Mouse (Mus musculus): ENCODE measurements around the gene Wdr19. TPM values are rescaled to one million over a fixed set of nuclear protein-coding genes. Genes with fewer than 3 reads are reported as not detected.

Gene Wdr19
- polyA plus RNA-seq, 1 experiment, result 13.8 TPM

DNA sequence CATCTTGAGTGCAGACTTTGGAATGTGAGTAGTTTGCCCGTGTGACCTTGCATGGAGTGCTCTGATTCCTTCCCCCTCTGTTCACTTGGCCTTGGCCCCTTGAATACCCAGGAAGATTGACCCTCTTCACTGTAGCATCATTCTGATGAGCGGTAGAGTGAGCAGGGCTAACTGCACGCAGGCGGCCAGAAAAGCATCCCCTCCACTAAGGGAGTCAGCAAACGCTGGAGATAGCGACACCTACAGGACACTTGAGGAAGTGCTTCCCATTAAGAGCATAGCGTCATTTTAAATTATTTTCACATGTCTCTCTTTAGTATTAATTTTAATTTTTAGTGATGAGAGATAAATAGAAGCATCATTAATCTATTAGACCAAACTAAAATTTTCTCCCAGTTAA, 13.8 kb downstream of the Wdr19 start:
- TF ChIP-seq CTCF (IDR thresholded peaks at IDR 0.05; ENCODE audit: low read depth, low read length) (peak; percentile 83), EP300 (IDR thresholded peaks at IDR 0.05; ENCODE audit: insufficient read depth, low read depth, low read length) (no peak), POLR2A (IDR thresholded peaks at IDR 0.05; ENCODE audit: insufficient read depth, low read length) (no peak)
- H3K9ac ChIP-seq (ENCODE audit: low read depth, poor library complexity, severe bottlenecking), result no peak overlapping the region
- H3K4me1 ChIP-seq (ENCODE audit: control insufficient read depth, insufficient read depth, low read length), result no peaks in the 10 kb centered on the region
- no peak overlapping the region for H3K27ac ChIP-seq (ENCODE audit: insufficient read depth, low read length)
- H3K4me3 ChIP-seq (ENCODE audit: low read depth, low read length), result no peak overlapping the region
- no peaks in the 10 kb centered on the region for H3K27me3 ChIP-seq (ENCODE audit: control insufficient read depth, insufficient read depth, low read length, poor library complexity, severe bottlenecking)
- no peaks in the 10 kb centered on the region for H3K36me3 ChIP-seq (ENCODE audit: control insufficient read depth, insufficient read depth, low read length, poor library complexity, severe bottlenecking)
- H3K9me3 ChIP-seq (replicated peaks; ENCODE audit: control insufficient read depth, insufficient read depth, low read length, poor library complexity, severe bottlenecking), result no peaks in the 10 kb centered on the region

DNA sequence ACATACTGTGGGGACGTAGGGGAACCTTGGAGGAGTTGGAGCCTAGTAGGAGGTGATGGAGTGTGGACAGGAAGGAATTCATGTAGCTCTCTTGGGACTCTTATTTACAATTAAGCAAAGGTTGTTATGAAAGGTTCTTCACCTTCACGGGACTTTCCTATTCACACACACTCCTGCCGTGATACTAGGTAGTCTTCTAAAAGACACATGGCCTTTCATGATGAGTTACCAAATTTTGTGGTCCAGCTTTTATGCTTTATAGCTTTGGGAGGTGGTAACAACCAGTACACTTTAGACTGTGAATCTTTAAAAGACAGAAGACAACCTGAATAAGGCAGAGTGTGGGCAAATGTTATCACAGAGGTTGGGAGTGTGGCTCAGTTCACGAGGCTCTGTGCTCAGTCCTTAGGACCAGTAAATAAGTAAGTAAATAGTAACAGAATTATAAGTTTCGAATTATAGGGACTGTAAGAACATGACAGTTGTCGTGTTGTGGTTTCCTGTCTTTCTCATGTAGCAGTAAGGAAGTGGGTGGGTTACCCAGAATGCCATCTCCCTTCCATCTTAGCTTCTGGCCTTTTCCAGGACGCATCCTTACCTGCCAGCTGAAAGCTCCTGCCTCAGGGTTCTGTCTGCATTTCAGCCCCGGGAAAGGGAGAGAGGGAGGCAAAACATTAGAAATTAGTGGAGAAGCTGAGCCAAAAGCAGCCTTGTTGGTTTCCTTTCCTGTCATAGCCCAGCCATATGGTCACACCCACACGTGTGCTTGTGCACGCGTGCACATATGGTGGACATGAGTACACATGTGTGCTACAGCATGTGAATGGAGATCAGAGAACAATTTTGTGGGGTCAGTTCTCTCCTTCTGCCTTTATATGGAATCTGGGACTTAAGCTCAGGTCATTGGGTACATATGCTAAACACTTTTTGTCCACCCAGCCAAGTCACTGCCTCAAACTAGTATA, 18.1 kb downstream of the Wdr19 start:
- H3K27me3 ChIP-seq (ENCODE audit: control insufficient read depth, insufficient read depth, low read length, poor library complexity, severe bottlenecking), result no peaks in the 10 kb centered on the region
- no peak overlapping the region for H3K27ac ChIP-seq (ENCODE audit: insufficient read depth, low read length)
- no peaks in the 10 kb centered on the region for H3K9me3 ChIP-seq (replicated peaks; ENCODE audit: control insufficient read depth, insufficient read depth, low read length, poor library complexity, severe bottlenecking)
- no peak overlapping the region for H3K9ac ChIP-seq (ENCODE audit: low read depth, poor library complexity, severe bottlenecking)
- H3K4me3 ChIP-seq (ENCODE audit: low read depth, low read length), result no peak overlapping the region
- H3K4me1 ChIP-seq (ENCODE audit: control insufficient read depth, insufficient read depth, low read length), result no peaks in the 10 kb centered on the region
- TF ChIP-seq EP300 (IDR thresholded peaks at IDR 0.05; ENCODE audit: insufficient read depth, low read depth, low read length), result no peak
- no peak for TF ChIP-seq CTCF (IDR thresholded peaks at IDR 0.05; ENCODE audit: low read depth, low read length)
- no peak for TF ChIP-seq POLR2A (IDR thresholded peaks at IDR 0.05; ENCODE audit: insufficient read depth, low read length)
- no peaks in the 10 kb centered on the region for H3K36me3 ChIP-seq (ENCODE audit: control insufficient read depth, insufficient read depth, low read length, poor library complexity, severe bottlenecking)

DNA sequence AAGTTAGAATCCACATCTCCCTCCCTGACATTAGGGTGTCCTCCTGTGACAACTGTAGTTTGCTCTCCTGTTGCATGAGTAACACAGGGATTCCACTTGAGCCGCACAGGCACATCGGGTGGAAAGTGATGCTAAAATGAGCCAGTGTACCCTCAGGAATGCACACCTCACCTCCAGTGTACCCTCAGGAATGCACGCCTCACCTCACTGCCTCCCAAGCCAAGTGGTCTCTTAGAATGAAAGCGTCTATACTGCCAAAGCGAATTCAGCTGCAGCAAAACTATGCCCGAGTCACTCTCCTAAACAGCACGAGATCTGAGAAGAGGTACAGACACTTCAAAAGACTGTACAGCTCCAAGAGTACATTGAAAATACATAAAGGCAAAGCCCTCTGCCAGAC, 21.5 kb downstream of the Wdr19 start:
- Histone ChIP-seq H3K9me3 (replicated peaks; ENCODE audit: control insufficient read depth, insufficient read depth, low read length, poor library complexity, severe bottlenecking) (no peaks in the 10 kb centered on the region), H3K27ac (ENCODE audit: insufficient read depth, low read length) (no peak overlapping the region), H3K36me3 (ENCODE audit: control insufficient read depth, insufficient read depth, low read length, poor library complexity, severe bottlenecking) (0 out of 2 replicates have a peak, but pooled peaks cover 3% of the 10 kb centered on the region), H3K9ac (ENCODE audit: low read depth, poor library complexity, severe bottlenecking) (no peak overlapping the region), H3K27me3 (ENCODE audit: control insufficient read depth, insufficient read depth, low read length, poor library complexity, severe bottlenecking) (no peaks in the 10 kb centered on the region), H3K4me3 (ENCODE audit: low read depth, low read length) (no peak overlapping the region), H3K4me1 (ENCODE audit: control insufficient read depth, insufficient read depth, low read length) (no peaks in the 10 kb centered on the region)
- TF ChIP-seq EP300 (IDR thresholded peaks at IDR 0.05; ENCODE audit: insufficient read depth, low read depth, low read length) (no peak), POLR2A (IDR thresholded peaks at IDR 0.05; ENCODE audit: insufficient read depth, low read length) (no peak), CTCF (IDR thresholded peaks at IDR 0.05; ENCODE audit: low read depth, low read length) (no peak)

DNA sequence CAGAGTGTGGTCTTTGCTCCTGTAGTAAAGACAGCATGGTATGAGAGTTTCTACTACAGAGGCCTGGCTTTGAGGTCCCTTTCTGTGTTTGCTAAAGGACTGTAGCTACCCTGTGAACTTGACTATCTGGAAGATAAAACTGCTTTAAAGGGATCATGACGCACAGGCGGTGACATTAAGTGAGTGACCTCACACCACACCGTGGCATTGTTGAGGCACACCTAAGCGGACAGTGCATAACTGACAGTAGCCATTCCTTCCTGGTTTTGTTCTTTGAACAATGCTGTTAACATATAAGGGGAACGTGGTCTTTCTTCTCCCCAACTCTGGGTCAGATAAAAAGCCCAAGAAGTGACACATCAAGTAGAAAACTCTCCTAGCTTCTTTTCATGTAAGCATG, 24.6 kb downstream of the Wdr19 start:
- no peaks in the 10 kb centered on the region for H3K9me3 ChIP-seq (replicated peaks; ENCODE audit: control insufficient read depth, insufficient read depth, low read length, poor library complexity, severe bottlenecking)
- H3K9ac ChIP-seq (ENCODE audit: low read depth, poor library complexity, severe bottlenecking), result no peak overlapping the region
- no peak overlapping the region for H3K4me3 ChIP-seq (ENCODE audit: low read depth, low read length)
- H3K27ac ChIP-seq (ENCODE audit: insufficient read depth, low read length), result no peak overlapping the region
- H3K27me3 ChIP-seq (ENCODE audit: control insufficient read depth, insufficient read depth, low read length, poor library complexity, severe bottlenecking), result no peaks in the 10 kb centered on the region
- H3K36me3 ChIP-seq (ENCODE audit: control insufficient read depth, insufficient read depth, low read length, poor library complexity, severe bottlenecking), result 0 out of 2 replicates have a peak, but pooled peaks cover 3% of the 10 kb centered on the region
- TF ChIP-seq POLR2A (IDR thresholded peaks at IDR 0.05; ENCODE audit: insufficient read depth, low read length), result no peak
- TF ChIP-seq CTCF (IDR thresholded peaks at IDR 0.05; ENCODE audit: low read depth, low read length), result no peak
- TF ChIP-seq EP300 (IDR thresholded peaks at IDR 0.05; ENCODE audit: insufficient read depth, low read depth, low read length), result no peak
- H3K4me1 ChIP-seq (ENCODE audit: control insufficient read depth, insufficient read depth, low read length), result no peaks in the 10 kb centered on the region

DNA sequence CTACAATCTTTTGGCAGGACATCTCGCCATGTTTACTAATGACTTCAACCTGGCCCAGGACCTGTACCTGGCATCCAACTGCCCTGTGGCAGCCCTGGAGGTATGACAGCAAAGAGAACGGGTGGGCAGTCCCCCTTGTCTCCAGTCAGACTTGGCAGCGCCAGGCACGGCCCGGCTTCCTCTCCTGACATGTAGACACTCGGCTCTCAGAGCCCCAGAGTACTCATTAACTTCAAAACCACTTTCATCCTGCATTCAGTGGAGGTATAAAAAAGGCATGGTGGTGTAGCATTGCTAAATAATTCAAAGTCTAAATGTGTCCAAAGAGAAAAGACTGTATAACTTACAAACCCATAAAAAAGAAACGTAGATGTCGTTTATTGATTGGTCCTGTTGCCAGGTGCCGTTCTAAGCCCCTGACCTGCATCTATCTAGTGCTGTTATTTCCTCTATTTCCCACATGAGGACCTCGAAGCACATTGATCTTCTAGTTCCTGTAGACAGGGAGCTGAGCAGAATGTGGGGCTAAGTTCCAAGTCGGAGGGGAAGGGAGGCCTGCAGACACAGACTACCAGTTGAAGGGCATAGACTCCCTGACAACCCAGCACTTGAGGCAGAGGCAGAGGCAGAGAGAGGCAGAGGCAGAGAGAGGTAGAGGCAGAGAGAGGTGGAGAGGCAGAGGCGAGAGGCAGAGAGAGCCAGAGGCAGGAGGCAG, 31.9 kb downstream of the Wdr19 start:
- Histone ChIP-seq H3K27me3 (ENCODE audit: control insufficient read depth, insufficient read depth, low read length, poor library complexity, severe bottlenecking) (no peaks in the 10 kb centered on the region), H3K9me3 (replicated peaks; ENCODE audit: control insufficient read depth, insufficient read depth, low read length, poor library complexity, severe bottlenecking) (no peaks in the 10 kb centered on the region), H3K4me1 (ENCODE audit: control insufficient read depth, insufficient read depth, low read length) (no peaks in the 10 kb centered on the region), H3K27ac (ENCODE audit: insufficient read depth, low read length) (no peak overlapping the region), H3K36me3 (ENCODE audit: control insufficient read depth, insufficient read depth, low read length, poor library complexity, severe bottlenecking) (no peaks in the 10 kb centered on the region), H3K4me3 (ENCODE audit: low read depth, low read length) (no peak overlapping the region), H3K9ac (ENCODE audit: low read depth, poor library complexity, severe bottlenecking) (no peak overlapping the region)
- TF ChIP-seq POLR2A (IDR thresholded peaks at IDR 0.05; ENCODE audit: insufficient read depth, low read length) (no peak), EP300 (IDR thresholded peaks at IDR 0.05; ENCODE audit: insufficient read depth, low read depth, low read length) (no peak), CTCF (IDR thresholded peaks at IDR 0.05; ENCODE audit: low read depth, low read length) (no peak)

All from ES-Bruce4 (cell line).